Mouse (Mus musculus): ENCODE measurements around the gene Hist4h4.

The Hist4h4 gene

GRCm38 (mm10) chr6:136803739-136804633 lies at the start of gene Hist4h4:
Gene Hist4h4, minus strand, starts transcription at chr6:136804415.
- DNase-seq, result peak; percentile 96

GRCm38 (mm10) chr6:136852762-136853161 lies 48.5 kb upstream of the Hist4h4 start:
- DNase-seq, result no peak

DNA sequence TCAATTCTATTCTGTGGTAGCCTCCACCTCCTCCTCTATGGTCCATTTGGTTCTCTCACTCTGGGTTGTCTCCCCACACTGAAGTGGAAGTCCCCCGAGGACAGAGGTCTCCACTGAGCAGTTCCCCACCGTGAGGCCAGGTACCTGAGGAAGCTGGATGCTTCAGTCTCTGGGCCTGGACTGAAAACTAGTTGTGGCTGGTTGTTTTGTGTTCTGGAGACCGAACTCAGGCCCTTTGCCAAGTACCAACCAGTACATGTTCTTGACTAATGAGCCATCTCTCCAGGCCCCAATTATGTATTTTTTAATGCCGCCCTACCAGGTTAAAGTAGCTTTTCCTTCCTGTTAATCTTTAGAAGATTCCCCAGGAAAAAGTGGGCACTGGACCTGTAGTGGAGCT lies 48.1 kb upstream of the Hist4h4 start:
- DNase-seq, result no peak

DNA sequence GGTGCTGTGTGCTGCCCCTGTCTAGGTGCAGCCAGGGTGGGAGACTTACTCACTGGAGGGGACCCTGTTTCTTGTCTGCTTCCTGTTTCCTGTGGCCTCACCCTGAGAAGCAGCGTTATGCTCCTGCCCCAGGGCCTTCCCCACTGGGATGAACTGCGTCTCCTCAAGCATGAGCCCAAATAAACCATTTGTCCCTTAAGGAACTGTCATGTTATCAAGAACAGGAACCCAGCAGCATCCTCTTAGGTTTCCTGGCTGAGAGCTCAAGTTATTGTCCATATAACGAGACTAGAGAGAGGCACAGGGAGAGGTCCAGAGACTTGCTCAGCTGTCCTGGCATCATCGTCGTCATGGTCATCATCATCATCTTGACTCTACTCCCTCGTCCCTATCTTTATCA lies 46.1 kb upstream of the Hist4h4 start:
- no peak for DNase-seq

DNA sequence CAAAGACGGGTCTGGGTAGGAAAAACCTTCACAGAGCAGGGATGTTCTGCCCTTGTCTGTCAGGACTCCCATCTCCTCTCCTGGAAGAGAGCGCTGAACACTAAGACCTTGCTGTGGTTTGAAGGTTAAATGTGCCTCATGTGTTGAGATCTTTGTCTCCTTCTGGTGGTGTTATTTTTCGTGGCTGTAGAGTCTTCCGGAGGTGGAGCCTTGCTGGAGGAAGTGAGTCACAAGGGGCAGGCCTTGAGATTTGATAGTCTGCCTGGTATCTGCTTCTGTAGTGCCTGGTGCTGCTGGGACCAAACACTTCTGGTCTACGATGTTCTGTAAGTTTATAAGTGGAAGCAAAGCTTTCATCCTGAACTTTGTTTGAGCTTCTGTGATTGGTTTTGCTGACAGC lies 44.8 kb upstream of the Hist4h4 start:
- no peak for DNase-seq

DNA sequence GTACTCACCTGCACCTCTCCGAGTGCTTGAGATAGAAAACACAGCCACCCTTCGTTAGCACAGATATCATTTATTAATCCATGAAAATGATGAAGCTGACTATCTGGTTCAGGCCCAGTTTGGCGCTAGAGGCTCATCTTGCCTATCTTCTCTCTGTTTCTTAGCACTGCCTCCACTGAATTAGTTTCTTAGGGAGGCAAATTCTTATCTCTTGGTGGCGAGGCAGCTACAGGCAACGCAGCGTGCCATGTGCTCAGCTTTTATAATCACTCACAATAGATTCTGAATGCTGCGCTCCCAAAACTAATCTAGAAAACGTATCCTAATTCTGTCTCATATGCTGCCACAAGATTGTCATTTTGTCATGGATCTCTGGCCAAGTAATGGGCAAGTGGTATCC lies 44.2 kb upstream of the Hist4h4 start:
- no peak for DNase-seq

DNA sequence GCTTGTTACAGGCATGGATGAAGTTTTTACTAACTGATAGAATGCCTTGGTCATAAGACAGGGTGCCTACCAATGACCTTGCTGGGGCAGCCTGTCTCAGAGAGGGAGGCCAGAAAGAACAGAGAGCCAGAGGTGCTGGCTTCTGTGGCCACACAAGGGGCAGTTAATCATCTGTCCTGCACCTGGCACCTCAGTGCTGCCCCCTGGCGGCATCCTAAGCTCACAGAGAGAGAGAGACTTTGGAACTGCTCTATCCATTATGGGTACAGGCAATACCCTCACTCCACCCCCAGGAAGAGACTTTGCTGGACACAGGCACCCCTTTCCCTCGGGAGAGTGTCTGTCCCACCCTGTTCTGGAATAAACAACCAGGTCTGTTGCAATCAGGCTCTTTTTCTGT lies 43.6 kb upstream of the Hist4h4 start:
- no peak for DNase-seq

DNA sequence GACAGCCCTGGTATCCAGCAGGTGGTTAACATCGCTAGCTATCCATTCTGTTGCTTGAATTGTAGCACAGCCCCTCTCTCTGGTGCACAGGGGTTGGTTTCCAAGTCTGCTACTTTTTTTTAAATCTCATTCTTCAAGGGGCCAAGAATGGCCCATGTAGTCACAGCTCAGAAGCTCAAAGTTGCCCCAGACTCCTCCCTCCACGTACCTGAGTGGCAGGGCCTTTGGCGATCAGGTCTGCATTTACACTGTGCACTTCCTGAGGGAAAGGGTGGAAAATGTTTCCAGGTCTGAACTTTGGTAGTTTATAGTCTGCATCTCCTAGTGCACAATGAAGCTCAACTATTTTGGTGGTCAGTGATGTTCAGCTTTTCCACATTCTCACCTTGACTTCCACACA lies 43.1 kb upstream of the Hist4h4 start:
- no peak for DNase-seq

DNA sequence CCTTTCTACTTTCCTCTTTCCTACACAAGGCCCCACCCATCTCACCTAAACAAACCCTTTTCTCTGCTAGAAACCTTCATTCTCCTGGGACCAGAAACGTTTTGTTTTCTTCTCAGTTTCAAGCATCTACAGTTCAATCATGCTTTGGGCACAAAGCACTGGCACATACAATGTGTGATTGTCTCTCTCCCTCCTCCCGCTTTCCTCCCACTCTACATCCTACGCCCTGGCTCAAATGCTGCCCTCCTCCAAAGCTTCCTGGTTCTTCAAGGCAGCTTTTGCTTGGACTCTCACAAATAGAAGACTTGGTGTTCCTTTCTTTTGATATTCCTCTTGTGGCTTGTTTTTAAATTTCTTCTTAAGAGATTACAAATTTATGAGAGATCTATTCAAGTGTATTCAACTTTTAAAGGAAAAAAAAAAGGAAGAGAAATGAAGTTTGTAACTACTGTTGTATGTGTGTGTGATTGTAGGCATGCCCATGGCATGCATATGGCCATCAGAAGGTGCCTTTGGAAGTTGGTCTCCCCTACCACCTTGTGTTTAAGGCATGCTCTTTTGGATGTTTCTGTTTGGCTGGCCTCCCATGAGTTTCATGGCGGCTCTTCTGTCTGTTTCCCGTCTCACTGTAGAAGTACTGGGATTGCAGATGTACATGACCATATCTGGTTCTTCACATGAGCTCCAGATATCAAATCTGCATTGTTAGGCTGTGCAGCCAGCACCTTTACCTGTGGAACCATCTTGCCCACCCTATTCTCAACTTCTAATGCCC lies 41.7 kb upstream of the Hist4h4 start:
- no peak for DNase-seq

- peak; percentile 57 for DNase-seq
Observed at GRCm38 (mm10) chr6:136844903-136845302, 40.7 kb upstream of the Hist4h4 start.

DNA sequence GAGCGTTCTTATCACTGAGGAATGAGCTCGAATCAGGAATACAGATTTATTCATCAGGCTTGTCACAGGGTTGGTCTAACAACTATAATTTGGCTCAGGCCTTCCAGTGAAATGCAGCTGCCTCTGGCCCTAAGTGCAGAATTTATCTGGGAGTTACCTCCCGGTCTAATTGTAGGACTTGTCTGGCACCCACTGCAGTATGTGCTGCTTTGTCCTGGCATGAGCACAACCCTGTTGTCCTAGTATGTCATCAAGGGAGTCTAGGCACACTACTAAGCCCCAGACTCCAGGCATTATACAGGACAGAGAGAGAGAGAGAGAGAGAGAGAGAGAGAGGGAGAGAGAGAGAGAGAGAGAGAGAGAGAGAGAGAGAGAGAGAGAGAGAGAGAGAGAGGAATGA lies 33.1 kb upstream of the Hist4h4 start:
- DNase-seq, result no peak

DNA sequence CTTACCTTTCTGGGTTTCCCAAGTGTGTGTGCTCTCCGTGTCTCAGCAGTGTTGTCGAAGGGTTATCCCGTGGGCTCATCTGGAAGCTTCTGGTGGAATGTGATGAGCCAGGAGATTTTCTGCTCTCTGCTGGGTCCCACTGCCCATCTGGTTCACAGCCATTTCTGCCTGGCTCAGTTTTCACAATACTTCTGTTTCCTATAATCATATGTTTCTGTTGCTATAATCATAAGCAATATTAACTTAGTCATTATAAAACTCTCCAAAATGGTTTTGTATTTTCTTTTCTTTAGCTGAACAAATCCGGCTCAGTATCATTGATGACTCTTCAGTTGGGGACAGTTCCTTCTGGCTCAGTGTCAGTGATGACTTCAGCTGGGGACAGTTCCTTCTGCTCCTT lies 31.1 kb upstream of the Hist4h4 start, which contains the start of gene Smco3:
Gene Smco3, minus strand, starts transcription at position 101 of the 400 bp plus-strand sequence.
- no peak for DNase-seq

- DNase-seq, result no peak
Observed at GRCm38 (mm10) chr6:136831712-136832111, 27.5 kb upstream of the Hist4h4 start.

DNA sequence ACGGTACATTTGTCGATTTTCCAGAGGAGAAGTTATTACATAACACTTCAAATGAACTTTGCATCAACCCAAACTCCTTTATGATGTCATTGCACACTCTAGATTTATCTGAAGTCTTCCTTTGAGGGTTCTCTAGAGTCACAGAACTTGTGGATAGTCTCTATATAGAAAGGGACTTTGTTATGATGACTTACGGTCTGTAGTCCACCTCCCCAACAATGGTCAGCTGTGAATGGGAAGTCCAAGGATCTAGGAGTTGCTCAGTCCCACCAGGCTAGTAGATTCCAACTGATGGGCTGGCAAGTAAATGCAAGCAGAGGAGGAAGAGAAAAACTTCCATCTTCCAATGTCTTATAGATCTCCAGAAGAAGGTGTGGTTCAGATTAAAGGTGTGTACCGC lies 24.5 kb upstream of the Hist4h4 start:
- DNase-seq, result no peak

DNA sequence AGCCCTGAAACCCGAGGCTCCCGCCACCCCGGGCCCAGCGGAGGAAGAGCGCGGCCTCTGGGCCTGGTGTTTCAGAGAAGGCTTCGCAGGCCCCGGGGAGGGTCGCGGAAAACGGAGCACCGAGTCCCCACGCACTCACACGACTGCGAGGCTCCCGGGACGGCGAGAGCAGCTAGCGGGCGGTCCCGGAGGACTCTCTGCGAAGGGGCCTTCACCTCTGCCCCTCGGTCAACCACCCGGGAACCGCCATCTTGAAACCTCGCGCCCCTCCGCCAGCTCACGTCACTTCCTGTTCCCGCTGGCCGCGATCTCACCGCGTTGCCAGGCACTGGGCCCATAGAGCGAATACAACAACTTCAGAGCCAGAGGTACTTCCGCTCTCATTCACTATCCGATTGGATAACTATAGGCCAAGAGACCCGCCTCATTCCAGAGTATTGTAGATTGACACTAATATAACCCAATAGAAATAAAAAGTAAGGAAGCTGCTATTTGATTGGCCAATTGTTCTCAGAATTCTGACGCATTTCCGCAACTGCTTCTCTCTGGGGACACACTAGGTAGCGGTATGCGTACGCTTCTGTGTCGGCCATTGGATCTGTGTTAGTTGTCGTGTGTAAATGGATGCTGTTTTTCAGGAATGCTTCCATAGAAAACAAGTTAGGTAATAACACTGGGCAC lies 23.8 kb upstream of the Hist4h4 start, which contains the start of gene Wbp11:
Gene Wbp11, minus strand, starts transcription at position 353 of the 681 bp plus-strand sequence.
- peak; percentile 98 for DNase-seq

DNA sequence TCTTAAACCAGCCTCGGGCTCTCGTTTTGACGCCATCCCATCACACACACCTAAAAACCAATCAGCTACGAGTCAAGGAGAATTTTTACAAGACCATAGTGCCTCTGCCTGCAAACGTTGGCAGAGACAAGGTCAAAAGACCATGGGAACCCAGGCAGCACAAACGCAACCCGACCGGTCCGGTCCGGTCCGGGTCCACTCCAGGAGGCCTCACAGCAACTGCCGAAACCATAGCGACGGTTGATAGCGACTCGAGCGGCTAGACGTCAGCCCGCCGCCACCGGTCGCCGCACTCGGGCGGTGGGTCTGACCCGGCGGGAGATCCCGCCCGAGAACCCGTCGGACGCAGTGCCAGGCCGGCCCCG lies 23.3 kb upstream of the Hist4h4 start, which contains the start of gene BC049715:
Gene BC049715, plus strand, starts transcription at position 111 of the 365 bp plus-strand sequence.
- DNase-seq, result no peak

DNA sequence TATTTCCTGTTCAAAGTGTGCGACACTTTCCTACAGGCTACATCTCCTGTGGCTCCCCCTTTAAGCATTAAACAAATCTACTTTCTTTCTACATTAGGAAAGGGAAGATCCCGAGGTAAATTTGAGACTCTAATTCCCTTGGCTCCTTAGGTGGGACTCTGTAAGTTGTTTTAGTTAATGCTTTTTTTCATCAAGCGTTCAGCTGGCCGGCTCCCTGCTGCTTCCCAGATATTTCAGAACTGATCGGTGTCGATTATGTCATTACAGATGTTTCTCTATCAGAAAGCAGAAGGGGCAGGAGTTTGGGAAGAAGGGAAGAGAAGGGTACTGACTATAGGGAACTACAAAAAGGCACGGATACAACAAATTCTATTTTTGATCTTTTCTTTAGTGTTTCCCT lies 22.9 kb upstream of the Hist4h4 start:
- DNase-seq, result no peak

DNA sequence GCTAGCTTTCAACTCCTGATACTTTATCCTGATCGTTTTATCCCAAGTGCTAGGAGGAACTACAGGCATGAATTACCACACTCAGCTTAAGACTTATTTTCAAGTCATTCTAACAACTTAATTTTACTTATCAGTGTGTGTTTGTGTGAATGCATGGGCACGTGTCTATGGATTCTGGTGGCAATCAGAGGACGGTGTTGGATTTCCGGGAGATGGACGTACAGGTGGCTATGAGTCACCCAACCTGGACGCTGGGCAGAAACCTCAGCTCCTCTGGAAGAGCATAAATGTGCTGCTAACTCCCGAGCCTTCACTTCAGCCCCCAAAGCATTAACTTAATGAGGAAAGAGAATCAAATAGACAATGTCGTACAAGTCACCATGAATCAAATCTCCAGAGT lies 20.8 kb upstream of the Hist4h4 start:
- no peak for DNase-seq

DNA sequence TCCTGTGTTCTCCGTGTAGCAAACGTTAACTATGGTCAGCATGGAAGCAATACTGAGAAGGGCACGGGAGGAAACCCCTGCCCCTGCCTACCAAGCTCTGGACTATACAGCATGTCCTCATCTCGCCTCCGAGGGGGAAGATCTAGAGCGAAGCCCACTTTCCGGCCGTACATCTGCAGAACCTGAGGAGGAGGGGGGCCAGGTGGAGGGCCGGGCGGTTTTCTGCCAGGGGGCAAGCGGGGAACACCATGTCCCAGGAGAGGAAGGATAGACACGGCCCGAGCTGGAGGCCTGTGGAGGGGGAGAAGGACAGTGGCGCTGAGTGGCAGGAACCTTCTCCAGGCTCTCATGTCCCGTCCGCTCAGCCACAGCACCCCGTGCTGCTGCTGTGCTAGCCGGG lies 16.9 kb upstream of the Hist4h4 start:
- no peak for DNase-seq

DNA sequence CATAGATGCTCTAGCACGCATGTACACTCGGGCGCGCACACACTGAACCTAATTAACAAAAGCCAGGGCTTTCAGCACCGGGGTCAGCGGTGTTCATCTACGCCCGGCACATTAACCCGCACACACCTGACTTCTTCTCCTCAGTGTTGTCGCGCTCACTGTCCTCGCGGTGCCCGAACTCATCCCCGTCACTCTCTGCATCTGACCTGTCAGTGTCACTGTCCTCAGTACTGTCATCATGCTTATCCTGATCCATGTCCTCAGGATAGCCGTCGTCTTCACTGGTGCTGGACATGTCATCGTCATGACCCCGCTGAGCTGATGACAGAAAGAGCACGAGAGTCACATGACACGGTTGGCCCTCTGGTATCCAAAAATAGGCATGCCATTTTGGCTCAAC lies 16.2 kb upstream of the Hist4h4 start:
- no peak for DNase-seq

DNA sequence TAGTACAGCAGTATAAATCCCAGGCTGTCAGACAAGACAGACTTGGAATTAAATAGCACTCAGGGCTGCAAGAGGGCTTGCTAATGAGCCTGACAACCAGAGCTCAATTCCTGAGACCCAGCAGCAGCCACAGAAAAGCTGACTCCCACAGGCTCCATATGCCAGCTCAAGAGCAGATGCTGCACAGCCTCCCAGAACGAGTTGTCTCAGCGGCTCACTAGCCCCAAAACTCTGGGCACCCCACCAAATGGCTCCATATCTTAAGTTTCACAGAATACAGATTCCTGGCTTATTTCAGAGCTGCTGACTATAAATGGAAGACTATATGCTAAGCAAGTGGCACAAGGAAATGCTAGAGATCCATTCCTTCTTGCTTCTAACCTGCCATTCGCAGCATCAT lies 13.3 kb upstream of the Hist4h4 start:
- peak; percentile 94 for DNase-seq

DNA sequence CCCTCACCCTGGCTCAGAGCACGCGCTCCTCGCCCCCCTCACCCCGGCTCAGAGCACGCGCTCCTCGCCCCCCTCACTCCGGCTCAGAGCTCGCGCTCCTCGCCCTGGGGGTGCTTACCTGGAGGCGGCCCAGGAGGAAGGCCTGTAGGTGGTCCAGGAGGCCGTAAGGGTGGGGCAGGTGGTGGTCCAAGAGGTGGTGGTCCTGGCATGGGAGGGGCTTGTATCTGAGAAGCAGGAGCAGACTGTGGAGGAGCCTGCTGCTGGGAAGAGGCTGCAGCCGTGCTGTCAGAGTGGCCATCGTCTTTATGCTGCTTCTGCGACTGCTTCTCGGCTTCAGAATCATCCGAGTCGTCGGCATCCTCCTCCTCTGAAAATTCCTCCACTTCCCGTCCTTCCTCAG lies 12.6 kb upstream of the Hist4h4 start:
- no peak for DNase-seq

DNA sequence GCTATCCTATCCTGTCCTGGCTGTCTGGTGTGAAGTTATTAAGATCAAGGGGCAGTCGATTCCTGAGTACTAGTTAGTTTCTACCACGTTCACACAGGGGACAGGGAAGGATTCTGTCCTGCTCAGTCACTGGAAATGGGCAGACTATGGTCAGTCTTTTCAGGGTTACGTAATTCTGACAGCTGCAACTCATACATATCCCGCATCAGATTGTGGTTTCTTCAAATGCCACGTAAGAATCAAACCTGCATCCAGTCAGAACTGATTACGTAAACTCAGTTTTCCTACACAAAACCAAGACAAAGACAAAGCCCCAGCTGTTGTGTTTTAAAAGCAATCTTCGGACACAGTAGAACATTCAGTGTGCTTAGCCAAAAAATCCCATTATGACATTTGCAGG lies 11.2 kb upstream of the Hist4h4 start:
- no peak for DNase-seq
